Mouse (Mus musculus): Measurements from ENCODE around the gene 5031439G07Rik.

The 5031439G07Rik gene

GRCm38 (mm10) chr15:84994498-84994897, 6.1 kb upstream of the 5031439G07Rik start:
- no peak for DNase-seq

- DNase-seq: no peak
Measured at GRCm38 (mm10) chr15:84989771-84990170, 1.4 kb upstream of the 5031439G07Rik start.

GRCm38 (mm10) chr15:84989098-84989497, 747 bp upstream of the 5031439G07Rik start:
- no peak for DNase-seq

- peak in 1 of 2 experiments; percentile 33 for DNase-seq
Measured at GRCm38 (mm10) chr15:84987020-84987815, 1.1 kb downstream of the 5031439G07Rik start.

- no peak for DNase-seq
Measured at GRCm38 (mm10) chr15:84986171-84987019, 2.0 kb downstream of the 5031439G07Rik start.

GRCm38 (mm10) chr15:84985516-84986160, 2.7 kb downstream of the 5031439G07Rik start:
- DNase-seq: no peak

- no peak for DNase-seq
Measured at GRCm38 (mm10) chr15:84983721-84984120, 4.6 kb downstream of the 5031439G07Rik start.

- DNase-seq: no peak
Measured at GRCm38 (mm10) chr15:84982888-84983287, 5.5 kb downstream of the 5031439G07Rik start.

- no peak for DNase-seq
Measured at GRCm38 (mm10) chr15:84981609-84982313, 6.6 kb downstream of the 5031439G07Rik start.

GRCm38 (mm10) chr15:84975729-84976128, 12.6 kb downstream of the 5031439G07Rik start:
- DNase-seq: peak in 1 of 2 experiments; percentile 40

- no peak for DNase-seq
Measured at GRCm38 (mm10) chr15:84973544-84973871, 14.8 kb downstream of the 5031439G07Rik start.

- peak; percentile 83 for DNase-seq
Measured at GRCm38 (mm10) chr15:84972860-84973543, 15.3 kb downstream of the 5031439G07Rik start.

- no peak for DNase-seq
Measured at GRCm38 (mm10) chr15:84968534-84968933, 19.8 kb downstream of the 5031439G07Rik start.

GRCm38 (mm10) chr15:84965575-84966360, 22.6 kb downstream of the 5031439G07Rik start:
- peak in 1 of 2 experiments; percentile 35 for DNase-seq

- no peak for DNase-seq
Measured at GRCm38 (mm10) chr15:84964771-84965170, 23.6 kb downstream of the 5031439G07Rik start.

- no peak for DNase-seq
Measured at GRCm38 (mm10) chr15:84962518-84962917, 25.8 kb downstream of the 5031439G07Rik start.

GRCm38 (mm10) chr15:84960692-84961091, 27.7 kb downstream of the 5031439G07Rik start:
- no peak for DNase-seq

GRCm38 (mm10) chr15:84959891-84960290, 28.5 kb downstream of the 5031439G07Rik start:
- no peak for DNase-seq

GRCm38 (mm10) chr15:84958331-84958730, 30.0 kb downstream of the 5031439G07Rik start:
- DNase-seq: no peak

GRCm38 (mm10) chr15:84957851-84958250, 30.5 kb downstream of the 5031439G07Rik start:
- DNase-seq: no peak

- no peak for DNase-seq
Measured at GRCm38 (mm10) chr15:84953259-84953658, 35.1 kb downstream of the 5031439G07Rik start.

Measured in kidney, adult 8-10 months (tissue).